Mouse (Mus musculus): ENCODE measurements around the gene Glra2.
"Not testable (repeated sequence)": the region's sequence is repeated elsewhere in the genome, so short reads cannot be mapped to it uniquely, and the experiment has no call there.

The Glra2 gene

GRCm38 (mm10) chrX:165326939-165327698 lies at the start of gene Glra2:
TSS of gene Glra2 (minus strand) at chrX:165327393.
- DNase-seq (ENCODE audit: low spot score) = no peak

GRCm38 (mm10) chrX:165362798-165363197 lies 35.6 kb upstream of the Glra2 start:
- peak; percentile 15 for DNase-seq (ENCODE audit: low spot score)

GRCm38 (mm10) chrX:165344611-165345010 lies 17.4 kb upstream of the Glra2 start:
- no peak for DNase-seq (ENCODE audit: low spot score)

- DNase-seq (ENCODE audit: low spot score) = no peak
These were observed 623 bp upstream of the Glra2 start for GRCm38 (mm10) chrX:165327699-165328333.

GRCm38 (mm10) chrX:165193550-165193949 lies 133.6 kb downstream of the Glra2 start:
- DNase-seq (ENCODE audit: low spot score) = no peak

- no peak for DNase-seq (ENCODE audit: low spot score)
These were observed 136.0 kb downstream of the Glra2 start for GRCm38 (mm10) chrX:165191170-165191569.

- DNase-seq (ENCODE audit: low spot score) = not testable (repeated sequence)
These were observed 144.2 kb downstream of the Glra2 start for GRCm38 (mm10) chrX:165182948-165183347.

- DNase-seq (ENCODE audit: low spot score) = no peak
These were observed 170.6 kb downstream of the Glra2 start for GRCm38 (mm10) chrX:165156549-165156948.

- no peak for DNase-seq (ENCODE audit: low spot score)
These were observed 223.0 kb downstream of the Glra2 start for GRCm38 (mm10) chrX:165104171-165104570.
